Mouse (Mus musculus) lung, embryonic 14.5 days (tissue): ENCODE data around the gene Sept12. TPM values are rescaled to one million over a fixed set of nuclear protein-coding genes. Genes with fewer than 3 reads are reported as not detected.

ENCODE experiments used
- ATAC-seq: fragments of 200-750 bp; cut with Nextera tagmentation; 2 replicates; pipeline ENCODE4 v1.8.0; 2017; ENCODE audit warnings: mild to moderate bottlenecking, moderate TSS enrichment, moderate library complexity; ENCODE audit not compliant: insufficient read depth
- DNase-seq: peaks from one replicate; pipeline ENCODE4 v3.0.0-alpha.2; 2015
- H3K27ac ChIP-seq: fragments of 300-500 bp; sonication (generic); 2 replicates; pipeline ENCODE4 v1.5.1; 2014; ENCODE audit warnings: low read depth, mild to moderate bottlenecking, moderate library complexity
- H3K27me3 ChIP-seq: fragments of 300-500 bp; sonication (generic); 2 replicates; pipeline ENCODE4 v1.6.1; 2014; ENCODE audit warnings: low read length, control low read depth; ENCODE audit not compliant: insufficient read depth
- H3K36me3 ChIP-seq: fragments of 300-500 bp; sonication (generic); 2 replicates; pipeline ENCODE4 v1.6.1; 2014; ENCODE audit warnings: control low read depth; ENCODE audit not compliant: insufficient read depth
- H3K4me1 ChIP-seq: fragments of 300-500 bp; sonication (generic); 2 replicates; pipeline ENCODE4 v1.6.1; 2014; ENCODE audit warnings: antibody characterized with exemption, control low read depth; ENCODE audit not compliant: insufficient read depth
- H3K4me2 ChIP-seq: fragments of 300-500 bp; sonication (generic); 2 replicates; pipeline ENCODE4 v1.6.1; 2014; ENCODE audit warnings: mild to moderate bottlenecking
- H3K4me3 ChIP-seq: fragments of 300-500 bp; sonication (generic); 2 replicates; pipeline ENCODE4 v1.5.1; 2014; ENCODE audit warnings: low read depth, low read length
- H3K9ac ChIP-seq: fragments of 300-500 bp; sonication (generic); 2 replicates; pipeline ENCODE4 v1.6.1; 2014
- H3K9me3 ChIP-seq: fragments of 300-500 bp; sonication (generic); 2 replicates; pipeline ENCODE4 v1.6.1; 2016; ENCODE audit warnings: low read depth, low read length, control low read depth
- CTCF ChIP-seq: IDR thresholded peaks from 2 replicates; pipeline ENCODE4 v1.5.1; 2016; ENCODE audit warnings: antibody characterized with exemption, low read depth
- WGBS: fragments of 180-500 bp; shearing (Covaris S2); extraction: QIAGEN DNeasy Blood & Tissue Kit; methylation state at CpG from one replicate; pipeline ENCODE4 v1.1.7; 2014; 5-methylcytosine and 5-hydroxymethylcytosine counted together
- polyA plus RNA-seq: library from polyadenylated mRNA; unstranded; fragments of >200 nt; fragmentation: Nextera tagmentation; extraction: Ambion mirVana; gene quantifications from 2 replicates; pipeline ENCODE4 v1.2.1, GENCODE M21; 2014

Gene Sept12
- polyA plus RNA-seq, 1 experiment from 2014 or later, result 0.14 TPM

DNA sequence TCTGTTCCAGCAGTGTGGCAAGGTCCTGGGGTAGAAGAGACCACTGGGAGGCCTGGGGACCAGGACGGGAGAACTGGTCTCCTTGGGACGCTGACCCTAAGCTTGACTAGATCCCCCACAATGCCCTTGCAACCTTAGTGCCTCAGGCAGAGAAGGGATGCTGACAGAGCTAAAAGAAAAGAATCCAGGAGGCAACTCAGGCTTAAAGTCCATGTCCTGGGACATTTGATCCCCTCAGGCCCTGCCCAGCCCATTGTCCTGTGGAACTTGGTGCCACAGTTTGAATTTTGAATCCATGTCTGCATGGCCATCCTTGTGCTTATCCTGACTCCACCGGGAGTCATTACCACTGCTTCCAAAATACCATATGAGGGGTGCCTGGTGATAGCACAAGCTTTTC is 51.5 kb downstream of the Sept12 start:
- DNase-seq (no peak), ATAC-seq (no peak)
- Histone ChIP-seq H3K4me2 (no peak overlapping the region), H3K27me3 (no peaks in the 10 kb centered on the region), H3K4me1 (no peaks in the 10 kb centered on the region), H3K9ac (no peak overlapping the region), H3K36me3 (peaks cover 81% of the 10 kb centered on the region), H3K9me3 (no peaks in the 10 kb centered on the region), H3K4me3 (no peak overlapping the region), H3K27ac (no peak overlapping the region)
- TF ChIP-seq CTCF, result no peak
- 79% methylated on average over 3 of the region's 3 CpGs for WGBS

DNA sequence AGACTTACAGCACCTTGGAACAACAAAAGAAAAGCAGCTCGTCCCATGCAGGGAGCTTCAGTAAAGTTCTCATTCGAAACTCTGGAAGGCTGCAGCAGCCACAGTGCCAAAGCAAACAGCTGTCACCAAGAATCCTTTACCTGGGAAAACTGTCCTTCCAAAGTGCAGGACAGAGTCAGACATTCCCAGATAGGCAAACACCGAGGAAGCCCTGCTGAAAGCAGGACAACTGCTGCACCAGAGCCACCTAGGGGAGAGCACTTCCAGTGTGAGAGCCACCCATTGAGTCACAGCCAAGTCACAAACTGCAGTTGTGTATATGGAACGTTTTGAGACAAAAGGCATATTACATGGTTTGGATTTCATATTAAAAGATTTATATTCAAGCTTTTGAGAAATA is 52.2 kb downstream of the Sept12 start:
- Histone ChIP-seq H3K36me3 (peaks cover 81% of the 10 kb centered on the region), H3K9ac (no peak overlapping the region), H3K9me3 (no peaks in the 10 kb centered on the region), H3K4me3 (no peak overlapping the region), H3K27me3 (no peaks in the 10 kb centered on the region), H3K4me2 (no peak overlapping the region), H3K27ac (no peak overlapping the region), H3K4me1 (no peaks in the 10 kb centered on the region)
- no peak for ATAC-seq
- no peak for TF ChIP-seq CTCF
- 74% methylated on average over 4 of the region's 4 CpGs for WGBS
- DNase-seq, result no peak

DNA sequence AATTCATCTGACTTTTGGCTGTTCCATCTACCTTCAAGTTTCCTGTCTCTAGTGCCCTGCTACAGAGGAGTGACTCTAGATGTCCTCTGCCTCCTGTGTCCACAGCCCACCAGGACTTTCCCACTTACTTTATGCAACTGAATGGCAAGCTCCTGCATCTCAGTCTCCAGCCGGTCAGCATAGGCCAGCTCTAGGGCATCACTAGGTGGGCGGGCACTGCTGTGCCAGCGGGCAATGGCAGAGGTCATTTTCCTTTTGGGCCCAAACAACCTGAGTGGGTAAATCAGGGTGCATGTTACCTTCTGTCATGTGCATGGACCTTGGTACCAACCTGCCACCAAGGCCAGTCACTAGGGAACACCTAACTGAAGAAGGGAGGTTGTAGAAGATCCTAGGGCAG is 54.2 kb downstream of the Sept12 start:
- no peak overlapping the region for H3K9ac ChIP-seq
- no peak for DNase-seq
- H3K27me3 ChIP-seq, result no peaks in the 10 kb centered on the region
- TF ChIP-seq CTCF, result no peak
- H3K4me1 ChIP-seq, result 0 out of 2 replicates have a peak, but pooled peaks cover 3% of the 10 kb centered on the region
- no peak overlapping the region for H3K4me2 ChIP-seq
- peaks cover 72% of the 10 kb centered on the region for H3K36me3 ChIP-seq
- 82% methylated on average over 3 of the region's 3 CpGs for WGBS
- H3K4me3 ChIP-seq, result no peak overlapping the region
- no peaks in the 10 kb centered on the region for H3K9me3 ChIP-seq
- no peak for ATAC-seq
- no peak overlapping the region for H3K27ac ChIP-seq

DNA sequence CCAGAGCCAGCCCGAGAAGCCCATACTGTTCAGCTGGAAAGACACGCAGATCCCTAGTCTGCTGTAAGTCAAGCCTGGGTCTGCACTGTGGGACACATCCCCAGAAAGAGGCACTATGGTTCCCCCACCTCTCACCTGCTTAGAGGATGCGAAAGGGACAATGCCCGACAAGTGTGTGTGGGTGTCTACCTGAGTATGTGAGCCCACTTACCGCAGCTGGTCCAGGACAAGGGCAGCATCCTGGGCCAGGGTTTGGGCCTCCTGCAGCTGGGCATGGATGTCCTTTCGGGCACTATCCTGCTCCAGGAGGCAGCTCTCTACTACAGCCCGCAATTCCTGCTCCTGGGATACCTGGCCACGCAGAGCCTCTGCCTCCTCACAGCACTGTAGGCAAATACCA is 54.8 kb downstream of the Sept12 start:
- no peak for TF ChIP-seq CTCF
- Histone ChIP-seq H3K4me1 (0 out of 2 replicates have a peak, but pooled peaks cover 3% of the 10 kb centered on the region), H3K4me3 (no peak overlapping the region), H3K9ac (no peak overlapping the region), H3K4me2 (no peak overlapping the region), H3K27ac (no peak overlapping the region), H3K9me3 (no peaks in the 10 kb centered on the region), H3K36me3 (peaks cover 68% of the 10 kb centered on the region), H3K27me3 (no peaks in the 10 kb centered on the region)
- WGBS, result 91% methylated on average over 8 of the region's 8 CpGs
- ATAC-seq (no peak), DNase-seq (no peak)

DNA sequence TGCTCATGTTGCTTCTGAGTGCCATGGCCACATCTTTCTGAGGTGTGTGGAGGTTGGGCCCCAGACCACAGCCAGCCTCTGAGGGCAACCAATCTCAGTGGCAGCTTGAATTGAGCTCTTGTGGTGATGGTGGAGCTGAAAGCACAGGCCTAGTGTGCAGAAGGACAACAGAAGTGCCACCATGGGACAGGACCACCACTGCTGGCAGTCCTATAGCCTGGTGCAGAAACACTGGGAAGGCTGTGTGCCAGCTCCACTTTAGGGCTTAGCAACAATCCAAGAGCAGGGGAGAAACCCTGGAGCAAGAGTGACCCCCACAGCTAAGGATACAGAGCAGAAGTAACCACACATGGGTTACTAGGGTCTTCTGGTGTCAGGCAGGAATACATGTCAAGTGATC is 56.6 kb downstream of the Sept12 start:
- H3K9me3 ChIP-seq, result no peaks in the 10 kb centered on the region
- no peak overlapping the region for H3K27ac ChIP-seq
- TF ChIP-seq CTCF, result no peak
- H3K4me2 ChIP-seq, result no peak overlapping the region
- no peaks in the 10 kb centered on the region for H3K27me3 ChIP-seq
- no peak overlapping the region for H3K9ac ChIP-seq
- no peak overlapping the region for H3K4me3 ChIP-seq
- DNase-seq (no peak), ATAC-seq (no peak)
- H3K4me1 ChIP-seq, result 0 out of 2 replicates have a peak, but pooled peaks cover 3% of the 10 kb centered on the region
- H3K36me3 ChIP-seq, result peaks cover 68% of the 10 kb centered on the region

DNA sequence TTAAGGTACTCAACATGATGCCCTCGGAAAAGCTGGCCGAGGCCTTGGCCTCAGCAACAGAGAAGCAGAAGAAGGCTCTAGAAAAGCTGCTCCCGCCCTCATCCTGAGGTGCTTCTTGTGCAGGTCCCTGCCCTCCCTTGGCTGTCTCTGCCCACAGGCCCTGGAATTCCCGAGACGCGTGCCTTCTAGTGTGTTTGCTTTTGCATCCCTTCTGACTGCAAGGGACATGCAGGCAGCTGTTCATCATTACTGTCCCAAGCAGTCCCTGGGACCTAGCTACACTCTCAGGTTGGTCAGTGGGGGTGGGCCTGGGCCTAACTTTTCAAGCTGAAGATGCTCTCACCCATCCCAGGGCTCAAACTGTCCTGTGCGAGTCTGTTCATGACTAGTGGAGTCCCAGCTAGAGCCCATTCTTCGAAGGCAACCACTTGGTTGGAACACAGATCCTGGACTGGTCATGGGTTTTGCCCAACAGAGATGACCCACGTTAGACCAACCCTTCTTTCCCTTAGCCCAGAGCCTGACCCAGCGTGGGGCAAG is 57.3 kb downstream of the Sept12 start:
- DNase-seq (no peak), ATAC-seq (no peak)
- WGBS, result 77% methylated on average over 10 of the region's 10 CpGs
- no peak overlapping the region for H3K9ac ChIP-seq
- H3K36me3 ChIP-seq, result peaks cover 69% of the 10 kb centered on the region
- no peaks in the 10 kb centered on the region for H3K9me3 ChIP-seq
- no peak overlapping the region for H3K4me3 ChIP-seq
- 0 out of 2 replicates have a peak, but pooled peaks cover 3% of the 10 kb centered on the region for H3K4me1 ChIP-seq
- H3K27me3 ChIP-seq, result no peaks in the 10 kb centered on the region
- no peak for TF ChIP-seq CTCF
- H3K4me2 ChIP-seq, result peak overlapping the region; percentile 92
- H3K27ac ChIP-seq, result no peak overlapping the region; the same call in 1 of the 2 replicates

DNA sequence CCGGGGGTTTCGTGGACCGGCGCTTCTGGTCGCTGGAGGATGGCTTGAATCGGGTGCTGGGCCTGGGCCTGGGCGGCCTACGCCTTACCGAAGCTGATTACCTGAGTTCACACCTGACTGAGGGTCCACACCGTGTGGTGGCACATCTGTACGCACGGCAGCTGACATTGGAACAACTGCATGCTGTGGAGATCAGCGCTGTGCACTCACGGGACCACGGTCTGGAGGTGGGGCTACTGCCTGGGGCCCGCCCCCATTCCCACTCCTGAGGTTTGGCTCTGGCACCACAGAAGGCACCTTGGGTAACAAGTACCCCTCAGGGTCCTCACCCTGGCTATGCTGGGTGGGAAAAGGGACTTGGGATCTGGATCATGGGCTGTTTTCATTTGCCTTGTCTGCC is 58.2 kb downstream of the Sept12 start:
- DNase-seq, result peak; percentile 57
- 2% methylated on average over 16 of the region's 16 CpGs for WGBS
- Histone ChIP-seq H3K36me3 (peaks cover 72% of the 10 kb centered on the region), H3K27me3 (no peaks in the 10 kb centered on the region), H3K4me3 (peak overlapping the region; percentile 92), H3K4me1 (0 out of 2 replicates have a peak, but pooled peaks cover 3% of the 10 kb centered on the region), H3K9ac (peak overlapping the region; percentile 93), H3K9me3 (no peaks in the 10 kb centered on the region), H3K27ac (peak overlapping the region; percentile 88), H3K4me2 (peak overlapping the region; percentile 92)
- no peak for TF ChIP-seq CTCF
- ATAC-seq, result peak; percentile 76
